Mouse (Mus musculus) NIH3T3 (cell line): ENCODE results near the gene Gm49398.

Experiments
- DNase-seq: peaks from one replicate; pipeline ENCODE4 v3.0.0-alpha.2; 2012; ENCODE audit warnings: low read depth

The Gm49398 gene

GRCm38 (mm10) chr13:61288739-61289138 is at the start of gene Gm49398:
Gene Gm49398, minus strand, starts transcription at chr13:61288839.
- DNase-seq: no peak

GRCm38 (mm10) chr13:61255258-61255657 is 33.4 kb downstream of the Gm49398 start, which contains the start of gene Cts8:
Gene Cts8, minus strand, starts transcription at chr13:61255358.
- DNase-seq: no peak

DNA sequence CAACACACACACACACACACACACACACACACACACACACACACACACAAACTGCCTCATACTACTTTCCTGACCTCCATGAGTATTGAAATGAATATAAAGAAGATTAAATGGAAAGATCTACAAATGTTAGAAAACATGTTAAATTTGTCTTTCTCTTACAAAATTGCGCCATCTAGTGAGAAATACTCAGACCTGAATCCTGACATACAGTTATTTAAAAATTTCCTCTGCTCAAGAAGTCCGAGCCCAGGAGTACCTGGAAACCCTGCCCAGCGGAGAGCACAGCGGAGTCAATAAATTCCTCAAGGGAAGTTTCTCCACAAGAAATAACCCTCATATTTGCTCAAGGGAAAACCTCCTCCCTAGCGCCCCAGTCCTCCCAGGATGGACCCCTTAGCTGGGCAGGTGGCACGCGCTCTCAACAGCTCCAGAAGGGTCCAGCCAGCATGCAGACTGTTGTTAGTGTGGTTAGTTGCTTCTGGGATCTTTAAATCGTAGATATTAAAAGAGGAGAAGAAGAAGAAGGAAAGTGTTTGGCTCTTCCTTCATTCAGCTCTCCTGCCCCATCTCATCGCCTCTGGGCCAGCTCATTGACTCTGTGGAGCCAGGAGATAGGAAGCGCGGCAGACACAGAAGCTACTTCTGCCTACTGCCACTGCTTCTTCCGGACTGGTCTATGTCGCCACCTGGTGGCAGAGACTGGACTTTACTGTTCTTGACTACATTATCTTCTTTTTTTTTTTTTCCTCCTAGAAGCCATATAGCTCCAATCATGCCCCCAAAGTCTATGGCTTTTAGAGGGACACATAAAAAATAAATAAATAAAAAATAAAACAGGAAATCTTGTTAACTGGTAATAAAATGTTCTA is 47.3 kb downstream of the Gm49398 start:
- DNase-seq: peak; percentile 84

DNA sequence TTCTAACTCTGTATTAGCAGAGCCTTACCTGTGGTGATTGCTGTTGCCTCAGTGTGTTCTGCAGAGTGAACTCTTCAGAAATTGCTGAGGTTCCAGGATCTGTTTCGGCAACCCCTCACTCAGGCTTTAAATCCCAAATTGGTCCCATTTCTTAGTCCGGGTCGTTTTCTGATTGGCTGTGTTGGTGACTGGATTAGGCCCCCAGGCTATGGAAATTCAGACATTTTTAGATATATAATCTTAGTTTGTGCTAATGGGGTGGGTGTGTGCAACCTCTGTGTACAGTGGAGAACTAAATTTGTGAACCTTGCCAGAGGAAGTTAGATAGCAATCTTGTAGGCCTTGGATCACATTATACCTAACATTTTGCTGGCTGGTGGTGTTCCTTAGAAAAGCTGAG is 85.3 kb downstream of the Gm49398 start, which contains the start of gene Cts6:
Gene Cts6, minus strand, starts transcription at position 101 of the 400 bp plus-strand sequence.
- DNase-seq: no peak
